9 mouse cellular contexts compared by ENCODE assay signal in genomic region chr9:23221976-23222375, GRCm38 (mm10). TPM values are rescaled to one million over a fixed set of nuclear protein-coding genes. Genes with fewer than 3 reads are reported as not detected.
DNase-seq lines count a peak whose midpoint lies in the region; ATAC-seq and TF ChIP-seq lines count a peak whose summit lies in the region.
"Had no signal": no experiment of that assay in that cellular context is flagged by ENCODE, and none has a peak within 500 bp of the region (broad histone marks: within the 10 kb centered on the region; RNA-seq: fewer than 3 reads in every experiment).

No protein-coding gene starts in this region.

- WGBS in heart, embryonic 14.5 days = 18% methylated on average over 5 of the region's 5 CpGs
- 12% methylated on average over 5 of the region's 5 CpGs for WGBS in hindbrain, embryonic 10.5 days
- 13% methylated on average over 5 of the region's 5 CpGs for WGBS in midbrain, embryonic 13.5 days

- no peak overlapping the region for H3K27ac ChIP-seq in heart, embryonic 14.5 days (replicated peaks in 1 of 2; ENCODE audit: control insufficient read depth in 1 of 2, insufficient read depth in 1 of 2, low read depth in 2 of 2, low read length in 2 of 2)
- no peak overlapping the region for H3K27ac ChIP-seq in ES-E14 (ENCODE audit: insufficient read depth, low read depth, low read length, poor library complexity, severe bottlenecking)
- H3K27ac ChIP-seq in hindbrain, embryonic 10.5 days = peak overlapping the region; percentile 86; the same call in 1 of the 2 replicates
- no peak overlapping the region for H3K27ac ChIP-seq in midbrain, embryonic 13.5 days

- peaks cover 2 to 8% of the 10 kb centered on the region in 2 experiments for H3K4me1 ChIP-seq in heart, embryonic 14.5 days (ENCODE audit: control insufficient read depth in 2 of 2, insufficient read depth in 2 of 2, low read length in 2 of 2)
- H3K4me1 ChIP-seq in ES-E14 (ENCODE audit: control insufficient read depth in 2 of 2, insufficient read depth in 2 of 2, low read length in 2 of 2, poor library complexity in 1 of 2) = no peaks in the 10 kb centered on the region
- peaks cover 19% of the 10 kb centered on the region for H3K4me1 ChIP-seq in hindbrain, embryonic 10.5 days (replicated peaks)
- H3K4me1 ChIP-seq in midbrain, embryonic 13.5 days (replicated peaks) = peaks cover 13% of the 10 kb centered on the region

- no peak for DNase-seq in heart, postnatal 10 days
- DNase-seq in ES-E14 (ENCODE audit: low read depth, low spot score) = no peak
- no peak for DNase-seq in hindbrain, embryonic 10.5 days (ENCODE audit: low spot score)
- DNase-seq in gastrocnemius, adult 8-10 months (ENCODE audit: low spot score in 2 of 2) = no peak
- no peak for DNase-seq in spleen, adult 18-20 months
- no peak for DNase-seq in layer of hippocampus, adult 8-10 months (ENCODE audit: low spot score in 2 of 2)

- H3K4me2 ChIP-seq in heart, embryonic 14.5 days (ENCODE audit: low read length) = peak overlapping the region; percentile 97
- peak overlapping the region; percentile 98 for H3K4me2 ChIP-seq in midbrain, embryonic 13.5 days (replicated peaks)

- no peaks in the 10 kb centered on the region for H3K36me3 ChIP-seq in heart, embryonic 14.5 days (ENCODE audit: control insufficient read depth, insufficient read depth, low read length)
- H3K36me3 ChIP-seq in ES-E14 (ENCODE audit: control insufficient read depth, insufficient read depth, low read length, poor library complexity, severe bottlenecking) = no peaks in the 10 kb centered on the region
- no peaks in the 10 kb centered on the region for H3K36me3 ChIP-seq in hindbrain, embryonic 10.5 days
- H3K36me3 ChIP-seq in midbrain, embryonic 13.5 days = no peaks in the 10 kb centered on the region
- H3K36me3 ChIP-seq: G1E had no signal

- H3K4me3 ChIP-seq in heart, embryonic 14.5 days (ENCODE audit: control insufficient read depth in 1 of 2, insufficient read depth in 1 of 2, low read depth in 1 of 2, low read length in 2 of 2) = peak overlapping the region; percentile 81 to 94
- H3K4me3 ChIP-seq in ES-E14 (ENCODE audit: insufficient read depth in 1 of 2, low read depth in 1 of 2, low read length in 2 of 2, poor library complexity in 1 of 2, severe bottlenecking in 1 of 2) = peak overlapping the region; percentile 72 to 80
- H3K4me3 ChIP-seq in hindbrain, embryonic 10.5 days = peak overlapping the region; percentile 78
- H3K4me3 ChIP-seq in midbrain, embryonic 13.5 days (replicated peaks) = peak overlapping the region; percentile 78

- in situ Hi-C loops in ES-E14 (cut with MboI; ENCODE audit: low sequenced_read_pairs in 2 of 2, unreplicated experiment in 2 of 2) = no loop called here

- peak overlapping the region; percentile 79 for H3K9ac ChIP-seq in heart, embryonic 14.5 days (ENCODE audit: low read length)
- no peak overlapping the region for H3K9ac ChIP-seq in ES-E14 (ENCODE audit: insufficient read depth, low read depth, low read length, poor library complexity, severe bottlenecking)
- peak overlapping the region; percentile 81 for H3K9ac ChIP-seq in midbrain, embryonic 13.5 days (replicated peaks)

- H3K9me3 ChIP-seq in heart, embryonic 14.5 days (ENCODE audit: control insufficient read depth, low read length) = no peaks in the 10 kb centered on the region
- no peaks in the 10 kb centered on the region for H3K9me3 ChIP-seq in ES-E14 (ENCODE audit: control insufficient read depth, insufficient read depth, low read depth, low read length)
- no peaks in the 10 kb centered on the region for H3K9me3 ChIP-seq in hindbrain, embryonic 10.5 days
- no peaks in the 10 kb centered on the region for H3K9me3 ChIP-seq in midbrain, embryonic 13.5 days

- peaks cover 20% of the 10 kb centered on the region for H3K27me3 ChIP-seq in heart, embryonic 14.5 days (ENCODE audit: control insufficient read depth, insufficient read depth, low read length)
- H3K27me3 ChIP-seq in hindbrain, embryonic 10.5 days (ENCODE audit: insufficient read depth, poor library complexity, severe bottlenecking) = peaks cover 77% of the 10 kb centered on the region
- peaks cover 60% of the 10 kb centered on the region for H3K27me3 ChIP-seq in midbrain, embryonic 13.5 days

- intact Hi-C loops in heart, postnatal 10 days (cut with DNase I) = no loop called here

- no peak for ATAC-seq in heart, embryonic 14.5 days (ENCODE audit: insufficient number of reproducible peaks, insufficient read depth, low FRiP score, low read depth)
- ATAC-seq in midbrain, embryonic 13.5 days = no peak; the same call in 1 of the 2 replicates

TF ChIP-seq in ES-E14, 5 proteins besides CTCF, POLR2A, EP300 and RAD21:
- TF ChIP-seq ZNF384 (IDR thresholded peaks at IDR 0.05; ENCODE audit: low read depth, low read length) (no peak), ZC3H11A (IDR thresholded peaks at IDR 0.05; ENCODE audit: borderline replicate concordance, low read depth, low read length) (no peak), CHD2 (IDR thresholded peaks at IDR 0.05; ENCODE audit: low read depth, low read length) (no peak), HCFC1 (IDR thresholded peaks at IDR 0.05; ENCODE audit: borderline replicate concordance, insufficient read depth, low read length) (no peak), MAFK (IDR thresholded peaks at IDR 0.05; ENCODE audit: insufficient read depth, low read depth, low read length) (no peak)

RNA-seq across cellular contexts. Expression of gene Bmper, which starts 0.9 kb away (rescaled TPM):
- polyA plus RNA-seq in heart, embryonic 14.5 days (2014; fragmentation: Nextera tagmentation; extraction: Ambion mirVana) = 6.5 and 7.9 TPM in 2 replicates
- total RNA-seq in heart, postnatal 10 days (2021) = 1 to 10 TPM; 3.5 to 4.3 TPM
- 0.63 and 2.5 TPM in 2 replicates for total RNA-seq in ES-E14 (2012; rRNA removed)
- polyA plus RNA-seq in hindbrain, embryonic 10.5 days (2016; fragmentation: Nextera tagmentation; extraction: Ambion mirVana) = 1.6 and 3.1 TPM in 2 replicates
- 3.8 and 4.8 TPM in 2 replicates for polyA plus RNA-seq in midbrain, embryonic 13.5 days (2015; fragmentation: Nextera tagmentation; extraction: Ambion mirVana)
- 1 to 10 TPM; 2.0 to 5.3 (median 3.0) TPM for total RNA-seq in gastrocnemius, adult 8-10 months (2022)
- 1 to 10 TPM; 4.9 to 7.0 (median 5.2) TPM for total RNA-seq in layer of hippocampus, adult 8-10 months (2022)
- polyA plus RNA-seq: G1E had no signal
